Mouse (Mus musculus): ENCODE results near the gene Tmem98. TPM values are rescaled to one million over a fixed set of nuclear protein-coding genes. Genes with fewer than 3 reads are reported as not detected.

The Tmem98 gene
- 10 to 100 TPM; 29.7 to 36.6 TPM for total RNA-seq (2021)

DNA sequence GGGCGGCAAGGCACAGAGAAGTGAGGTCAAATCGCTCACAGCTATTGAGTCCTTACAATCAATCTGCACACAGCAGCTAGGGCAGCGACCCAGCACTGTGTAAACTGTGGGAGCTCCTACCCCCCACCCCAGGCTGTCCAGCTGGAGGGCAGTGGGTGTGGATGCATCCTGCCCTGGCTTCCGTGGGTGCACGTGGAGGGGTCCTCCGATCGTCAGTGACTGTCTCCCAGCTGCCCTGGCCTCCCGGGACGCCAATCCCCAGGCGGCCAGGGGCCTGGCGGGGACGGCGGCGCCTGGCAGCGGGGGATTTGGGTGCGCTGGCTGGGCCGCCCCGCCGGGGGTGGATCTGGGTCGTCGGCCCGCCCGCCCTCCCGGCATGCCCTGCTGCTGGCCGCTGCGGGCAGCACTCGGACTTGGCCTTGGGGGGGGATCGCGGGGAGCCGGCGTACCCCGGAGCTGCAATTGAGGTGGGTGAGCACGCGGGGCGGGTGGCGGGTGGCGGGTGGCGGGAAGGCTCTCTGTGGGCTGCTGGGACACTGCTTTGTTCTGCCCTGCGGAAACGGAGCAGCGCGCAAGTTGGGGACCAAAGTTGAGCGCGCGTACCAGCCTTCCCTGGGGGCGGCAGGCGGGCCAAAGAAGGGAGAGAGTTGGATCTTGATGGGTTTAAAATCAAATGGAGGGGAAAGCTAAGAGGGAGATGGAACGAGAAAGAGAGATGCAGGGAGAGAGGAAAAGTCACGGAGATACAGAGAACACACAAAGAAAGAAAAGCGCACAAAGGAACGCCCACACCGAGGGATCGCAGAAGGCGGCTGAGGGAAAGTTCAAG is at the start of gene Tmem98:
TSS of gene Tmem98 (plus strand) at position 183 of the 829 bp plus-strand sequence.
- intact Hi-C loops (cut with DNase I) = loop anchor here (2.0 to 10.0 kb wide), 2 partner anchors 113 to 385 kb away; partner anchors contain the start of gene Psmd11
- DNase-seq = peak; percentile 57 to 63

DNA sequence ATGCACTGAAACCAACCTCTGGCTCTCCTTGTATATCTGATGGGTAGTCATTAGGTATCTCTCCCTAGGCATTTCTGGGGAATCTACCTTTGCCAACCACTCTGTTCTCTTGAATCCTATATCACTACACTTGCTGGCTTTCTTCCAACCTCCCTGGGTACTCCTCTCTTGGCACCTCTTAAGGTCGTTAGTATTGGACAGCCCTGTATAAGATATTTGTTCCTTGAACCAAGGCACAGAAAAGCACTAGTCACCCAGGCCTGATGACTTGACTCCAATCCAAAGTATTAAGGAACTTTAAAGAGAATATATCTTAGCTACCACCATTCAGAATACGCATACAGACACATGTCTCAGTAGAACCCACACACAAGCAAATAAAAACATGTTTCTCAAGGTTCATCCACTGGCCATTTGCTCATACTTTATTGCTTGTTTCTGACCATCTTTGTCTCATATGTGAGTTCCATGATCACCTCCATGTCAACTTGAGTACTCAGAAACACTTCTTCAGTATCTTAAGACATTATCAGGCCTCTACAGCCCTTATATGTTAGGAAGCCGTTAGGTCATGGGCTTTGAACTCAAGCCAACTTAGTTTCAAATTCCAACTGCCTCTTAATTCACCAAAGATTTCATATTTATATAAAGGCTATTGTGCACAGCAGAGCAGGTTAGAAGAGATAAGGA is 48.5 kb upstream of the Tmem98 start:
- intact Hi-C loops (cut with DNase I) = no loop called here
- DNase-seq = no peak

- intact Hi-C loops (cut with DNase I) = no loop called here
- no peak for DNase-seq
Observed at GRCm38 (mm10) chr11:80762066-80762465, 47.9 kb upstream of the Tmem98 start.

- intact Hi-C loops (cut with DNase I) = no loop called here
- DNase-seq = no peak
Observed at GRCm38 (mm10) chr11:80766068-80766467, 43.9 kb upstream of the Tmem98 start.

DNA sequence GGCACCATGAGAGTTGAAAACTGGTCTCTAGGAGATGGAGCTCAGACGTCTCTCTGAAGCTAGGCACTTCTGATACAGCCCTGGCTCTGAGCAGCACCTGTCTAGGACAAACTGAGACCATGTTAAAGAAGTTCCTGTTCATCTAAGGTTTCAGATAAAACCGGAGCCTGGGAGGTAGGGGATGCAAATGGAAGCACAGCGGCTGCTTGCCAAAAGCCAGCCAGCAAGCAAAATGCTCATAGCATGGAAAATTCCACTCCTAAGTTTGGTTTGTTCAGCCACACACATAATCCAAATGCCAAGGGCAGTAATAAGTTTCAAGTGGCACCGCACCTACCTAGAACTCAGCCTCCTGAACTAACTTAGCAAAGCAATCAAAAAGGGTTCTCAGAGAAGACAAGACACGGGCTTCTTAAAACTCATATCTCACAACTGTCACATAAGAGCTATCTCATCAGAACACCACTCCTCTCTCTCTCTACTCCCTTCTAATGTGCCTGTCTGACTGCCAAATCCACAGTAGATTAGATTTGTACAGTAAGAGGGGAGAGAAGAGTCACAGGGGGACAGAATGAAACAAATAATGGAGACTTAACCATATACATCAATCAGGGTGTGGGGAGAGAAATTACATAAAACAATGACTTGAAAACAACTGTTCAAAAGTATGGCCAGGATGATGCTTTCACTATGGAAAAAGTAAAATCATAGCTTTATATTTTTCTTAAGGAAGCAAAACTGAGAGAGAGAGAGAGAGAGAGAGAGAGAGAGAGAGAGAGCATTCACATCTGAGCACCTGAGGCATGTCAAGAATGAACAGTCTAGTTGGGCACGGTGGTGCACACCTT is 43.3 kb upstream of the Tmem98 start:
- peak in 1 of 2 experiments; percentile 5 for DNase-seq
- intact Hi-C loops (cut with DNase I) = no loop called here

GRCm38 (mm10) chr11:80767320-80767617 is 42.7 kb upstream of the Tmem98 start:
- intact Hi-C loops (cut with DNase I) = no loop called here
- no peak for DNase-seq

DNA sequence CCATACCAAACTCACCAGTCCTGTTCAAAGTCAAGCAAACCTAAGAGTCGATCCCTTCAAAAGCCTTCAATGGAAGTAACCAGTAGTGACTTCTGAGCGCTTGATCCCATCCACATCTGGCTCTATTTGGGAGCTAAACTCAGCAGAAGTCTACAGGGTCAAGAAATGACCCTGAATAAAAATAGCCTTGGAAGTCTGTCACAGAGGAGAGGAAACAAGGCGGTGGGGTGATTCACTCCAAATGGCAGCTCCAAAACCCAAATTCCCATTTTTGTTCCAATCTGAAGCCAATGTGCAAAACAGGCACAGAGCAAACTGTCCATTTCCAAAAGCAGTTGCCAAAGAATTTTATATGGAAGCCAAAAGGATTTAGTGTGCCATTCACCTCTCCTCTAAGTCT is 38.8 kb upstream of the Tmem98 start:
- intact Hi-C loops (cut with DNase I) = no loop called here
- no peak for DNase-seq

DNA sequence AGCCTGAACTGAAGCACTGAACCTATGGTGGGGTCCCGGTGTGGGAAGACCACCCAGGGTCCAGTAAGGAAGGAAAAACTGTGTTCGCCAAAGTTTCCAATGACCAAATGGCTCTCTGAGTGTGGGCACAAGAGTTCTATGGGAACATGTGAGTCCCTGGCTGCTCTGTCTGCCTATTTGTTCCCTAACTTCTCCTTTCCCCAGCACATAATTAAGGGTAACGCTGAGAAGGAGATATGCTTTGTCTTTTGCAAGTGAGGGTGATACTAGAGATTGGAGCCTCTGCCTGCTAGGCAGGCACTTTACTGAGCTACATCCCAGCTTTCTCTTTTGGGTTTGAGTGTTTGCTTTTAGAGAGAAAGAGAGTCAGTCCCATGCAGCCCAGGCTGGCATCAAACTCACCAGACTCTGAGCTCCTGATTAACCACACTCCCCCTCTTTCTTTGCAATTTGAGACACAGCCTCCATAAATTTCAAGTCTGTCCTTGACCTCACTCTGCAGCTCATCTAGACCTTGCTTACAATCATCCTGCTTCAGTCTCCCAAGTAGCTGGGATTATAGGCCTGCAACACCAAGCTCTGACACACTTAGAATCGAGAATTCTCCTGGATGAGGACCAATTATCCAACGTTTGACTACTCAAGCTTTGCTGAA is 38.3 kb upstream of the Tmem98 start:
- DNase-seq = no peak
- intact Hi-C loops (cut with DNase I) = no loop called here

DNA sequence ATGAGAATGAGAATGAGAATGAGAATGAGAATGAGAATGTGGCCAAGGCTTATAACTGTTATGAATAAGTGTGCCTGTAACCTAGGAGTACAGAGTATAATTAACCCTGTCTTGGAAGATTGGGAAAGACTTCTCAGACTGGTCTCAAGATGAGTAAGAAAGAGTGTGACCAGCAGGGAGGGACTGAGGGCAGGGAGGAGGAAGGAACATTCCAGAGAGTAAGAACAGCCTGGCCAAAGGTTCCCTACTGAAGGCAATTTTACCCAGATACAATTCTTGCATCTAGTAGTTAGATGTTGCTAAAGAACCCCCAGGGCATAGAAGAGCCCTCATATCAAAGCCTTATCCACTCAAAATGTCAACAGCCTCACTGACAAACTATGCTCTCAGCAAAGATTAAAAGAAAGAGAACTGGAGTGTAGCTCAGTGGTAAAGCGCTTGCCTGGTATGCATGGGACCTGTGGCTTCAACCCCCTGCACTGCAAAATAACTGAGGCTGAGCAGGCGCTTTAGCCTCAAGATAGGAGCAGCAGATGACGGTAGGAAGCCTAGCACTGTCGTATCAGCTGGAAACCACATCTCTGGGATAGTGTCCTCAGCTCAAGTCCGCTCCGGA is 37.3 kb upstream of the Tmem98 start:
- DNase-seq = no peak
- intact Hi-C loops (cut with DNase I) = no loop called here

GRCm38 (mm10) chr11:80775535-80775934 is 34.4 kb upstream of the Tmem98 start:
- intact Hi-C loops (cut with DNase I) = loop anchor here (5.0 kb wide), 1 partner anchor 58 kb away; no protein-coding TSS in a partner anchor
- DNase-seq = no peak

DNA sequence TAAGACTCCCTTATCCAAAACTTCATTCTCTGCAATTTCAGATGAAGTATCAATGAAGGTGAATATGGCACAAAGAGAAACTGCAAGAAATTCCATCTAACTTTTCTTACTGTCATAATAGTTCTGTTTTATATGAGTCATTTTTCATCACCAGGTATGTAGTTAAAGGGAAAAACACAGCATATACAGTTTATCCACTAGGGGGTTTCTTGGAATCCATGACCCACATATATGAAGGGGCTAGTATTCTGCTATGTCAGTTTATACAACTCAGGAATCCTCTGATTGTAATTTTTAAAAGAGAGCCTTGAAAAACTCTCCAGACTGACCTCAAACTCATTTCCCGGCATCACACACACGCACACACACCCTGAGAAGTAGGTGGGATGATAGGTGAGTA is 32.3 kb upstream of the Tmem98 start:
- intact Hi-C loops (cut with DNase I) = loop anchor here (5.0 kb wide), 1 partner anchor 60 kb away; no protein-coding TSS in a partner anchor
- no peak for DNase-seq

DNA sequence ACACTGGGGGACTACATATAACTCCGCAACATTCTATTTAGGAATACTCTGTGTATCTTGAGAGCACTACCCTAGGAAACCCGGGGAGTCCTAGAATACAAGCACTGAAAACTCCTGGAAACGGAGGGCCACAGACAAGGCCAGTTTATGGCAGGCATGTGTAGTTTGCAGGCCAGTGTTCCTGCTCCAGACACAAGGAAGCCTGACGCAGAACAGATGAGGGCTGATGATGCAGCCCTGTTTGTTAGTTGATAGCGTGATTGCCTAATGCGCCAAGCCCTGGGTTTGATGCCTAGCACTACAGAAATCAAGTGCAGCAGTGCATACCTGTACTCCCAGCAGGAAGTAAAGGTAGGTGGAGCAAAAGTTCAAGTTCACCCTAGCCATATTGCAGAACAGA is 31.8 kb upstream of the Tmem98 start:
- intact Hi-C loops (cut with DNase I) = loop anchor here (5.0 kb wide), 1 partner anchor 61 kb away; no protein-coding TSS in a partner anchor
- DNase-seq = no peak

DNA sequence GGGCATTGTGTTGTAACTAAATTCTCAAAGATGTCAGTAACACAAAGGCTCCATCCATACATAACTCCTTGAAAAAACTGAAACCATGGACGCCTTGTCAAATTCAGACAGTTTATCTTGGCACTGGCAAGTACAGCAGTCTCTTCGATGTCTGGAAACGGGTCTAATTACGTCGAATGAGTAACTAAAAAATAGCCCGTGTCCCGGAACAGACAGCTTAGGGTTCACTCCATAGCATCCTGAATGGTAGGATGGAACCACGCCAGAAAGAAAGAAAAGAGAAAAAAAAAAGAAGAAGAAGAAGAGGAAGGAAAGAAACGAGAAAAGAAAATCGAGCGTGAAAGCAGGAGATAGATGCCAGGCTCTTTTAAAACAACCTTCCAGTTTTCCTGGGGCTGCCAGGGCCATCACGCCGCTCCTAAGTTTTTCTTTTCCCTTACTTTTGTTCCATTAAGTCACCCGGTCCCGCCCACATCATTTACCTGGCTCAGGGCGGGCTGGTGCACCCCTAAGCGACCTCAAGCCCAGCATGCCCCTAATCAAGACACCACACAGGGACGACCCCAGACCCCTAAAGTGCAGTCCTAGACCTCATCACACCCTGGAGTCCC is 31.0 kb upstream of the Tmem98 start:
- no peak for DNase-seq
- intact Hi-C loops (cut with DNase I) = loop anchor here (5.0 kb wide), 1 partner anchor 62 kb away; no protein-coding TSS in a partner anchor

DNA sequence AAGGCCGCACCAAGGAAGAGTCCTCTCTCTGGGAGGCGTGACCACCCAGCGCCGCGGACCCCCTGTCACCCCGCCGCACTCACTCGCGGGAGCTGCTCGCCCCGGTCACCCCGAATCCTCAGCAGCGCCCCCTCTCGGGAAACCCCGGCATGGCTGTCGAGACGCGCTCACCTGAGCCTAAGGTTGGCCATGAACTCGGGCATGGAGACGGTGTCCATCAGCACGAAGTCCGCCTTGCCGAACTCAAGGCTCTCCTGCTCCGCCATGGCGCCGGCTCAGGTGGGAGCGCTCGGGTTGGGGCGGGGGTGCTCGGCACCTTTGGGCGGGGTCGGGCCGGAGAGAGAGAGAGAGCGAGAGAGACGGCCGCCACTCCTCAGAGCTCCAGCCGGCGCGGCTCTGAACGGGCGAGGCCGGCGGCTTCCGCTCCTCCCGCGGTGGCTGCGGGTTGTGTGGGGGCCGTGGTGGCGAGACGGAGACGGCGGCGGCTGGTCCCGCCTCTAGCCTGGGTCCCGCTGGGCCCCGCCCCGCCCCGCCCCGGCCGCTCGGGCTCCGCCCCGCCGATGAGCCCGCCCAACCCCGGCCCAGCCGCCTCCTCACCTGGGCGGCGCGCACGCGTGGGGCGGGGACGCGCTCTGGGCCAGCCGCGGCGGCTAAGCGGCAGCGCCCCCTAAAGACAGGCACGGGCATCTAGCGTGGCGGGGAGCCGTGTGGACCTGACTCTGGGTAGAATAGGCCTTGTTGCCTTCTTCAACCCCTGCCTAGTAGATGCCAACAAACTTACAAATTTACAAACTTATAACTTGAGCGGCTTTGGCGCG is 30.2 kb upstream of the Tmem98 start, which contains the start of gene Myo1d:
TSS of gene Myo1d (minus strand) at position 499 of the 818 bp plus-strand sequence.
- DNase-seq = peak; percentile 91
- intact Hi-C loops (cut with DNase I) = loop anchor here (1.0 to 5.0 kb wide), 3 partner anchors 39 to 83 kb away; no protein-coding TSS in a partner anchor

- DNase-seq = no peak
- intact Hi-C loops (cut with DNase I) = no loop called here
Observed at GRCm38 (mm10) chr11:80781535-80781934, 28.4 kb upstream of the Tmem98 start.

DNA sequence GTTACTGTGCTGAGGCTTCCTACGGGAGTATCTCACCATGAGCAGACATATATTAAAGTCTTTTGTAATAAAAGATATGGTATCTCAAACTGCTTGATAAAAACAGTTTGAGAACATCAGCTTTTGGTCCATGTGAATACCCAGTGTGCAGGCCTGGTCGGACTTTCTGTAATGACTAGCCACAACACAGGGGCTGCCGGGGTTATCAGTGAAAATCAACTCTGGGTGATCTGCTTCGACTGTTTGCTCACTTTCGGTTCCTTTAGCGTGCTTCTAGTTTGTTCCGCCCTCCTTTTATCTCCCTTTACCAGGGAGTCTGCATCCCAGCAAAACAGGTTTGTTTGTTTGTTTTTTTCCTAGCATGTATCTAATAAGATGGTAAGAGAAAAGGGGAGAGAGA is 26.5 kb upstream of the Tmem98 start:
- no peak for DNase-seq
- intact Hi-C loops (cut with DNase I) = no loop called here

- no peak for DNase-seq
- intact Hi-C loops (cut with DNase I) = no loop called here
Observed at GRCm38 (mm10) chr11:80784294-80784743, 25.7 kb upstream of the Tmem98 start.

DNA sequence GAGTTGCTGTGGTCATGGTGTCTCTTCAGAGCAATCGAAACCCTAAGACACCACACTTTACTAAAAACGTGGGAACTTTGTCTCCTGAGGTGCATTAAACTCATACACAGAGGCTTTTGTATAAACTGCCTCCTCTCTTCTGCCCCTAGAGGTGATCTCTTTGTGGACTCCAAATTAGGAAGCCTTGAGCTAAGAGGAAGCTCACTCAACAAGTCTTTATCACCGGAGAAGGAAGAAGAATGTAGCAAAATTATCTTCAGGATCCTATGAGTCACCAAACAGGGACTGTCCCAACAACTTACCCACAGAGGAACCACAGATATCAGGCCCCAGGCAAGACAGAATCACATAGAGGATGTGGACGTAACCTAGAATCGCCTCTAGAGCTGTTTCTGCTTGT is 24.3 kb upstream of the Tmem98 start:
- DNase-seq = no peak
- intact Hi-C loops (cut with DNase I) = no loop called here

All from heart, postnatal 10 days (tissue).